Mouse (Mus musculus) MEL (cell line): Measurements from ENCODE around the gene Tas2r121. TPM values are rescaled to one million over a fixed set of nuclear protein-coding genes. Genes with fewer than 3 reads are reported as not detected.

Experiments
- DNase-seq: peaks from one replicate; pipeline ENCODE4 v3.0.0; 2011; ENCODE audit warnings: low read depth, low spot score
- H3K27ac ChIP-seq: 2 replicates; pipeline ENCODE4 v1.5.1; 2012; ENCODE audit warnings: low read depth, mild to moderate bottlenecking, control low read depth, low read length, moderate library complexity; ENCODE audit not compliant: control insufficient read depth
- H3K27me3 ChIP-seq, 2 experiments: fragments of 150-350 bp in 1 of 2; sonication (generic) in 1 of 2; 2 replicates each; pipeline ENCODE4 v1.6.1; 2012; ENCODE audit warnings: low read length in 2 of 2, mild to moderate bottlenecking in 2 of 2, improper control_type of control experiment in 1 of 2, moderate library complexity in 1 of 2; ENCODE audit not compliant: insufficient read depth in 2 of 2, control insufficient read depth in 1 of 2
- H3K36me3 ChIP-seq, 2 experiments: 2 replicates each; pipeline ENCODE4 v1.6.1; 2012 to 2014; ENCODE audit warnings: low read length in 2 of 2, improper control_type of control experiment in 1 of 2, inconsistent platforms in 1 of 2, mild to moderate bottlenecking in 1 of 2; ENCODE audit not compliant: insufficient read depth in 2 of 2, control insufficient read depth in 1 of 2
- H3K4me1 ChIP-seq, 2 experiments: fragments of 150-350 bp in 1 of 2; sonication (generic) in 1 of 2; 2 replicates each; pipeline ENCODE4 v1.6.1; 2012; ENCODE audit warnings: low read length in 2 of 2, improper control_type of control experiment in 1 of 2, mild to moderate bottlenecking in 1 of 2; ENCODE audit not compliant: insufficient read depth in 2 of 2, control insufficient read depth in 1 of 2
- H3K4me3 ChIP-seq, 2 experiments: fragments of 150-350 bp in 1 of 2; sonication (generic) in 1 of 2; 2 replicates each; pipeline ENCODE4 v1.5.1; 2012; ENCODE audit warnings: low read depth in 2 of 2, low read length in 2 of 2, mild to moderate bottlenecking in 2 of 2, moderate library complexity in 2 of 2, control low read depth in 1 of 2, improper control_type of control experiment in 1 of 2; ENCODE audit not compliant: control insufficient read depth in 1 of 2, insufficient read depth in 1 of 2
- H3K79me2 ChIP-seq: 2 replicates; pipeline ENCODE4 v1.6.1; 2012; ENCODE audit warnings: mild to moderate bottlenecking, low read length, moderate library complexity; ENCODE audit not compliant: control insufficient read depth, poor library complexity, insufficient read depth
- H3K9ac ChIP-seq: 2 replicates; pipeline ENCODE4 v1.6.1; 2012; ENCODE audit warnings: low read depth, mild to moderate bottlenecking, control low read depth, low read length, moderate library complexity; ENCODE audit not compliant: control insufficient read depth, poor library complexity, severe bottlenecking
- H3K9me3 ChIP-seq: fragments of 150-350 bp; sonication (generic); replicated peaks from 2 replicates; pipeline ENCODE4 v1.6.1; 2012; ENCODE audit warnings: mild to moderate bottlenecking, low read length, improper control_type of control experiment, moderate library complexity; ENCODE audit not compliant: insufficient read depth
- E2F4 ChIP-seq: IDR thresholded peaks from 2 replicates; pipeline ENCODE4 v1.6.1; 2011; ENCODE audit warnings: low read depth, low read length, improper control_type of control experiment, borderline replicate concordance
- ELF1 ChIP-seq: IDR thresholded peaks from 2 replicates; pipeline ENCODE4 v1.6.1; 2014; ENCODE audit warnings: low read depth, mild to moderate bottlenecking, inconsistent platforms, low read length, improper control_type of control experiment, moderate library complexity
- EP300 ChIP-seq, 2 experiments: IDR thresholded peaks; 2 replicates each; pipeline ENCODE4 v1.6.1; 2011; ENCODE audit warnings: improper control_type of control experiment in 2 of 2, low read length in 2 of 2, low read depth in 1 of 2, mild to moderate bottlenecking in 1 of 2
- GABPA ChIP-seq: IDR thresholded peaks from 2 replicates; pipeline ENCODE4 v1.6.1; 2012; ENCODE audit warnings: low read depth, mild to moderate bottlenecking, inconsistent platforms, low read length, improper control_type of control experiment, moderate library complexity
- JUND ChIP-seq: IDR thresholded peaks from 2 replicates; pipeline ENCODE4 v1.6.1; 2011; ENCODE audit warnings: low read depth, mild to moderate bottlenecking, improper control_type of control experiment, low read length
- MAFK ChIP-seq: IDR thresholded peaks from 2 replicates; pipeline ENCODE4 v1.6.1; 2011; ENCODE audit warnings: low read depth, mild to moderate bottlenecking, low read length, improper control_type of control experiment, borderline replicate concordance
- SMC3 ChIP-seq: IDR thresholded peaks from 2 replicates; pipeline ENCODE4 v1.6.1; 2011; ENCODE audit warnings: low read depth, low read length, improper control_type of control experiment
- TBP ChIP-seq: IDR thresholded peaks from 2 replicates; pipeline ENCODE4 v1.8.0; 2011; ENCODE audit warnings: low read depth, low read length, improper control_type of control experiment
- ZC3H11A ChIP-seq: IDR thresholded peaks from 2 replicates; pipeline ENCODE4 v1.6.1; 2012; ENCODE audit warnings: low read depth, mild to moderate bottlenecking, inconsistent platforms, low read length, improper control_type of control experiment
- ZMIZ1 ChIP-seq: IDR thresholded peaks from 2 replicates; pipeline ENCODE4 v1.6.1; 2012; ENCODE audit warnings: low read depth, mild to moderate bottlenecking, inconsistent platforms, low read length, improper control_type of control experiment, moderate library complexity
- polyA plus RNA-seq, 2 experiments: library from polyadenylated mRNA; stranded (reverse) in 1 of 2; unstranded in 1 of 2; fragments of >175 nt in 1 of 2; fragments of >200 nt in 1 of 2; gene quantifications; 2 replicates each; pipeline versions ENCODE4 v1.2.1 to v1.2.4; 2012; ENCODE audit warnings: low replicate concordance in 2 of 2, low read depth in 1 of 2; ENCODE audit not compliant: insufficient read length in 2 of 2, insufficient read depth in 1 of 2, missing spikeins in 1 of 2
- total RNA-seq: library from RNA; depleted of rRNA; stranded (reverse); fragments of 300-350 nt; gene quantifications from 2 replicates; pipeline ENCODE4 v1.2.3, GENCODE M21; 2012; rRNA removed

Gene Tas2r121
- total RNA-seq (not detected in 2 replicates), polyA plus RNA-seq (not detected)

DNA sequence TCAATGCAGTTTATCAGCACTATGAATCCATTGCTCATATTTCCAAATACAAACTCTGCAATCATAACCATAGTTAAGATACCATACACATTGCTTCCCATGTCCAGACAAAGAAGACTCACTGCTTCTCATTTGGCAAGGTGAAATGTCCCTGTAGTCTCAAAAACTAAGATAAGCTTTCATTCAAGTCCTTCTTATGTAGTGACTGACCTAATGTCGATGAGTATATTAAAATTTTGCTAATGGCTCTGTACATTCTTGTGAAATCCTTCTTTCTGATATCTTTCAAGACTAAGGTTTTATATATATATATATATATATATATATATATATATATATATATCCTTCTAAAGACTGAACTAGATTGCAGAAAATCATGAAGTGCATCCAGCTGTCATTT is at the start of gene Tas2r121:
Gene Tas2r121 (minus strand): TSS at position 101 of the 400 bp plus-strand sequence.
- H3K27ac ChIP-seq, result no peak within 1 kb of the TSS

DNA sequence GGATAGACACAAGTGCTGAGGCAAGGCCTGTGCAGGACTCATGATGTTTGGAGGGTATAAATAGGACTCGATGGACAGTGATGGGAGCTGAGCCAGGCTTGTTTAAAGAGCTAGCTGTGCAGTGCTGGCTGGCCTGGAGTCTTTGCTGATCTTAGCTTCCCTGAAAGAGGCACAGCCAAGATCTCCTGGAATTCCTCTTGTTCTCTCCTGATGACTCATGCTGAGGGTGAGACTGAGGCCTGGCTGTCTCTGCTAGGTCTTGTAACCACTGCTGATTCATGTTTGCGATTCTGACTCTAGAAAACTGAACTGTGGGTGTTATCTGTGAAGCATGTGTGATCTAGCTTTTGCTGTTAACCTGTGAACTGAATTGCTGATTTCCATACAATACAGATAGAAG is 49.4 kb upstream of the Tas2r121 start:
- Histone ChIP-seq H3K36me3 (no peaks in the 10 kb centered on the region), H3K4me3 (no peak overlapping the region), H3K9ac (no peak overlapping the region), H3K27ac (no peak overlapping the region), H3K9me3 (no peaks in the 10 kb centered on the region), H3K27me3 (no peaks in the 10 kb centered on the region), H3K4me1 (no peaks in the 10 kb centered on the region), H3K79me2 (no peaks in the 10 kb centered on the region)
- peak; percentile 3 for DNase-seq
- TF ChIP-seq GABPA (no peak), JUND (no peak)

More for the DNA sequence above, at the start of gene Tas2r121:
- no peak within 1 kb of the TSS for H3K9ac ChIP-seq
- H3K9me3 ChIP-seq, result no peaks in the 10 kb centered on the region
- no peaks in the 10 kb centered on the region for H3K36me3 ChIP-seq
- H3K4me3 ChIP-seq, result no peak within 1 kb of the TSS
- H3K79me2 ChIP-seq, result no peaks in the 10 kb centered on the region
- TF ChIP-seq EP300 (IDR thresholded peaks at IDR 0.05; ENCODE audit: low read depth in 1 of 2, low read length in 2 of 2), result no peak
- TF ChIP-seq SMC3, result no peak
- TF ChIP-seq ZMIZ1, result no peak
- H3K4me1 ChIP-seq, result no peaks in the 10 kb centered on the region
- no peak for DNase-seq
- H3K27me3 ChIP-seq, result no peaks in the 10 kb centered on the region

DNA sequence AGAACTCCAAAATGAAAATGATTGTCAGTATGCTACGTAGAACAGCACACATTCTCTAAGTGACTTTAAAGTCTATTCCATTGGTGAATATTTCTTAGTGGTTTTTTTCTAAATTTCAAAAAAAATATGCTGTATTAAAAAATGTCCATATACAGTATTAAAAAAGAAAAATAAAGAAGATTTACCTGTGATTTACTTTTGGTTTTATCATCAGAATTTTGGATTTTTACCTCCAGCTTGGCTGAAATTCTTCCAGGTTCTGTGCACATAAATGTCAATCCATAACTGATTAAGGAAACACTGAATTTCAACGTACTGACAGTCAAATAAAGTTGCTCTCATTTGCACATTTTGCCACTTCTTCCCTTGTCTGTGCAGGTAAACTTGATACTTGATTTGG is 37.1 kb upstream of the Tas2r121 start, which contains the start of gene Tas2r115:
Gene Tas2r115 (minus strand): TSS at position 101 of the 400 bp plus-strand sequence.
- no peak for TF ChIP-seq EP300 (IDR thresholded peaks at IDR 0.05; ENCODE audit: low read depth in 1 of 2, low read length in 2 of 2)
- no peak for TF ChIP-seq MAFK
- TF ChIP-seq ELF1, result no peak
- TF ChIP-seq TBP, result no peak
- TF ChIP-seq E2F4, result no peak
- no peak for TF ChIP-seq ZC3H11A
- Histone ChIP-seq H3K9me3 (no peaks in the 10 kb centered on the region), H3K9ac (no peak within 1 kb of the TSS), H3K27ac (no peak within 1 kb of the TSS), H3K4me3 (no peak within 1 kb of the TSS), H3K4me1 (no peaks in the 10 kb centered on the region), H3K27me3 (no peaks in the 10 kb centered on the region), H3K36me3 (no peaks in the 10 kb centered on the region), H3K79me2 (no peaks in the 10 kb centered on the region)
- no peak for DNase-seq
